20 mouse cellular contexts compared by ENCODE assay signal in genomic region chr1:120416007-120416406, GRCm38 (mm10).
A peak's percentile ranks its signal among the peaks of the same experiment; 100 is the strongest.
DNase-seq lines count a peak whose midpoint lies in the region; ATAC-seq and TF ChIP-seq lines count a peak whose summit lies in the region.
"Had no signal": no experiment of that assay in that cellular context is flagged by ENCODE, and none has a peak within 500 bp of the region (broad histone marks: within the 10 kb centered on the region; RNA-seq: fewer than 3 reads in every experiment).

No protein-coding gene starts in this region.

- no peak overlapping the region for H3K4me3 ChIP-seq in CH12.LX (replicated peaks in 1 of 3; ENCODE audit: low read depth in 2 of 3, low read length in 2 of 3, poor library complexity in 1 of 3)
- no peak overlapping the region for H3K4me3 ChIP-seq in kidney, embryonic 15.5 days (replicated peaks)

- no peak; a peak in 1 of 4 replicates for TF ChIP-seq CTCF in CH12.LX (conservative IDR thresholded peaks at IDR 0.05 in 1 of 2, IDR thresholded peaks at IDR 0.05 in 1 of 2; ENCODE audit: low read depth in 2 of 2, low read length in 2 of 2)

- dilution Hi-C loops in CH12.LX (cut with MboI; ENCODE audit: extremely low pct_ligation_motif_present, extremely low pct_unique_long_range_greater_than_20kb, low sequenced_read_pairs) = no loop called here

- peaks cover 7 to 20% of the 10 kb centered on the region in 2 experiments for H3K4me1 ChIP-seq in CH12.LX (ENCODE audit: control insufficient read depth in 1 of 2, insufficient read depth in 2 of 2)
- H3K4me1 ChIP-seq in kidney, embryonic 15.5 days = no peaks in the 10 kb centered on the region

- no peak overlapping the region for H3K27ac ChIP-seq in CH12.LX (ENCODE audit: insufficient read depth, low read depth)
- H3K27ac ChIP-seq in kidney, embryonic 15.5 days = no peak overlapping the region

- H3K36me3 ChIP-seq in CH12.LX (replicated peaks in 1 of 2; ENCODE audit: control insufficient read depth in 1 of 2, insufficient read depth in 1 of 2, low read length in 1 of 2) = no peaks in the 10 kb centered on the region
- no peaks in the 10 kb centered on the region for H3K36me3 ChIP-seq in kidney, embryonic 15.5 days
- H3K36me3 ChIP-seq: G1E had no signal

- H3K9ac ChIP-seq in CH12.LX (ENCODE audit: insufficient read depth, low read depth) = no peak overlapping the region
- no peak overlapping the region for H3K9ac ChIP-seq in kidney, embryonic 15.5 days

- 78% methylated on average over 3 of the region's 3 CpGs for WGBS in kidney, embryonic 15.5 days

- H3K79me2 ChIP-seq in CH12.LX (replicated peaks; ENCODE audit: control insufficient read depth, extremely low read depth, insufficient read depth, poor library complexity, severe bottlenecking) = no peaks in the 10 kb centered on the region

- in situ Hi-C loops in CH12.LX (cut with MboI; ENCODE audit: low pct_ligation_motif_present, low pct_unique_long_range_greater_than_20kb, low sequenced_read_pairs) = loop anchor here (25.0 kb wide), 1 partner anchor 121 kb away; no protein-coding TSS in a partner anchor

- ATAC-seq in kidney, embryonic 15.5 days (replicated peaks; ENCODE audit: low FRiP score) = no peak
- ATAC-seq: activated CD4-positive, CD25-positive, alpha-beta regulatory T cell, adult 4 months; CD4-positive, CD25-positive, alpha-beta regulatory T cell, adult 4 months; Patski had no signal

- no peaks in the 10 kb centered on the region for H3K9me3 ChIP-seq in CH12.LX (replicated peaks; ENCODE audit: low read length)
- H3K9me3 ChIP-seq in kidney, embryonic 15.5 days (replicated peaks) = no peaks in the 10 kb centered on the region

- DNase-seq in A20 (ENCODE audit: low read depth, low spot score) (peak; percentile 18), CH12.LX (ENCODE audit: extremely low read depth) (peak; percentile 64)
- no peak for DNase-seq in embryo, embryonic 9.5 days (ENCODE audit: extremely low spot score)
- DNase-seq: adrenal gland, adult 2 months; adrenal gland, adult 8-10 months; adrenal gland, postnatal 10 days; adrenal gland, postnatal 14 days; adrenal gland, postnatal 25 days; adrenal gland, postnatal 36 days; B cell, adult 2 months; cerebellum, adult 11 months; cerebellum, adult 11-12 months; cerebellum, adult 18-20 months; cerebellum, adult 2 months; cerebellum, adult 8-10 months had no signal

- no peak; the same call in none of the 2 replicates for TF ChIP-seq RAD21 in CH12.LX (IDR thresholded peaks at IDR 0.05; ENCODE audit: low read depth, low read length)

- no peaks in the 10 kb centered on the region for H3K27me3 ChIP-seq in CH12.LX (replicated peaks)
- H3K27me3 ChIP-seq in kidney, embryonic 15.5 days = no peaks in the 10 kb centered on the region
- H3K27me3 ChIP-seq: Patski had no signal

- no peak for TF ChIP-seq EP300 in CH12.LX (IDR thresholded peaks at IDR 0.05; ENCODE audit: low read length)

- TF ChIP-seq POLR2A in CH12.LX (IDR thresholded peaks at IDR 0.05; ENCODE audit: low read depth, low read length) = no peak

- H3K4me2 ChIP-seq in CH12.LX (ENCODE audit: insufficient read depth, low read depth, poor library complexity, severe bottlenecking) = no peak overlapping the region
- no peak overlapping the region for H3K4me2 ChIP-seq in kidney, embryonic 15.5 days

TF ChIP-seq in CH12.LX, 34 proteins besides CTCF, POLR2A, EP300 and RAD21:
- no peak for TF ChIP-seq HCFC1 (IDR thresholded peaks at IDR 0.05; ENCODE audit: low read depth, low read length)
- peak; percentile 56; the same call in 1 of the 2 replicates for TF ChIP-seq IRF4 (IDR thresholded peaks at IDR 0.05; ENCODE audit: low read depth, low read length)
- no peak for TF ChIP-seq JUN (IDR thresholded peaks at IDR 0.05; ENCODE audit: insufficient read depth, low read depth, low read length)
